Mouse (Mus musculus) thymus, adult 2 months (tissue): ENCODE data around the gene Atn1.

Experiments
- CTCF ChIP-seq: fragments of 200-500 bp; IDR thresholded peaks from 2 replicates; pipeline ENCODE4 v1.5.1; 2012; ENCODE audit warnings: mild to moderate bottlenecking, control low read depth, low read length, moderate library complexity, borderline replicate concordance; ENCODE audit not compliant: control insufficient read depth, poor library complexity, insufficient read depth; ENCODE audit errors: extremely low read depth
- POLR2A ChIP-seq: fragments of 200-500 bp; IDR thresholded peaks from 2 replicates; pipeline ENCODE4 v1.6.1; 2012; ENCODE audit warnings: mild to moderate bottlenecking, low read length, control low read depth, moderate library complexity; ENCODE audit not compliant: control insufficient read depth, poor library complexity, insufficient read depth; ENCODE audit errors: extremely low read depth

DNA sequence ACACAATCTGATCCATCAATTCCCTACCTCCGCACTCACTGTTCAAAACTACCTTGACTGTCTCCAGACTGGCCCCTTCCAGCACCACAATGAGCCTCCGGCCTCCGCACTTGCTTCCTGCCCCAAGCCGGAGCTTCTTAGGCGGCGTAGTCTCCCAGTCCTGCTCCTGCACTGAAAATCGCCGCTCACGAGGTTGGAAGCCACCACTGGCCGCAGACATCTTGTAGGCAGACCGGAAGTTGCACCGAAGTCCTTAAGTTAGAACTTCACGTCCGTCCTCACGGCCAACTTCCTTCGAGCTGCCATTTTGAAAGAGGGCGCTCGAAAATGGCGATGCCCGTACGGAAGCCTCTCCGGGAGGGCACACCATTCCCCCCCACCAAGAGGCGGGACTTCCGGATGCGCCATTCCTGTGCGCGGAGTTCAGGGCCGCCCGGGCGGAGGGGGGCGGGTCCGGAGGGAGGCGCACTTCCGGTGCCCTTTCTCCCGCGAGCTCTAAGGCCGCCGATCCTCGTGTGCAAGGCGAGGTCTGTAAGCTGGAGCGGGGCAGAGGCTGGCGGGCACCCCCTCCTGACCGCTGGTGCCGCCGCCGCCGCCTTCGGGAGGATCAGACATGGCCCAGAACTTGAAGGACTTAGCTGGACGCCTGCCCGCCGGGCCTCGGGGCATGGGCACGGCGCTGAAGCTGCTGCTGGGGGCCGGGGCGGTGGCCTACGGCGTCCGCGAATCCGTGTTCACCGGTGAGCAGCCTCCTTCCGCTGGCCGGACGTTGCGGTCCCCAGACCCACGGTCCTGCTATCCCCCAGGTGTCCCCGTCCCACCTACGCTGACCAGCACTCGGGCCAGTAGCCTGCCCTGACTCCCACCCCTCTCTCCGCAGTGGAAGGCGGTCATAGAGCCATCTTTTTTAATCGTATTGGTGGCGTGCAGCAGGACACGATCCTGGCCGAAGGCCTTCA is 44.2 kb downstream of the Atn1 start, which contains the start of the genes Emg1 and Phb2:
- TF ChIP-seq POLR2A (peak; percentile 79; the same call in 1 of the 2 replicates), CTCF (peak; percentile 55; the same call in 1 of the 2 replicates)
